Mouse (Mus musculus) thymus, adult 2 months (tissue): ENCODE results near the gene Minar1.

Experiments used
- CTCF ChIP-seq: fragments of 200-500 bp; IDR thresholded peaks from 2 replicates; pipeline ENCODE4 v1.5.1; 2012; ENCODE audit warnings: mild to moderate bottlenecking, control low read depth, low read length, moderate library complexity, borderline replicate concordance; ENCODE audit not compliant: control insufficient read depth, poor library complexity, insufficient read depth; ENCODE audit errors: extremely low read depth
- POLR2A ChIP-seq: fragments of 200-500 bp; IDR thresholded peaks from 2 replicates; pipeline ENCODE4 v1.6.1; 2012; ENCODE audit warnings: mild to moderate bottlenecking, low read length, control low read depth, moderate library complexity; ENCODE audit not compliant: control insufficient read depth, poor library complexity, insufficient read depth; ENCODE audit errors: extremely low read depth

GRCm38 (mm10) chr9:89650913-89651312 lies 28.0 kb upstream of the Minar1 start:
- TF ChIP-seq POLR2A (no peak), CTCF (no peak)
